Mouse (Mus musculus) embryonic facial prominence, embryonic 12.5 days (tissue): ENCODE results near the gene Neurog3. TPM values are rescaled to one million over a fixed set of nuclear protein-coding genes. Genes with fewer than 3 reads are reported as not detected.

Source experiments
- ATAC-seq: fragments of 200-750 bp; cut with Nextera tagmentation; 2 replicates; pipeline ENCODE4 v1.8.0; 2017; ENCODE audit not compliant: insufficient number of reproducible peaks, insufficient read depth, low FRiP score, low TSS enrichment
- H3K27ac ChIP-seq: fragments of 300-500 bp; sonication (generic); 2 replicates; pipeline ENCODE4 v1.5.1; 2016; ENCODE audit warnings: mild to moderate bottlenecking
- H3K27me3 ChIP-seq: fragments of 300-500 bp; sonication (generic); 2 replicates; pipeline ENCODE4 v1.6.1; 2016; ENCODE audit warnings: mild to moderate bottlenecking, moderate library complexity
- H3K36me3 ChIP-seq: fragments of 300-500 bp; sonication (generic); 2 replicates; pipeline ENCODE4 v1.6.1; 2016; ENCODE audit warnings: mild to moderate bottlenecking
- H3K4me1 ChIP-seq: fragments of 300-500 bp; sonication (generic); 2 replicates; pipeline ENCODE4 v1.6.1; 2016
- H3K4me2 ChIP-seq: fragments of 300-500 bp; sonication (generic); replicated peaks from 2 replicates; pipeline ENCODE4 v1.6.1; 2016; ENCODE audit warnings: mild to moderate bottlenecking, moderate library complexity
- H3K4me3 ChIP-seq: fragments of 300-500 bp; sonication (generic); 2 replicates; pipeline ENCODE4 v1.5.1; 2016; ENCODE audit warnings: mild to moderate bottlenecking
- H3K9ac ChIP-seq: fragments of 300-500 bp; sonication (generic); 2 replicates; pipeline ENCODE4 v1.6.1; 2016; ENCODE audit warnings: mild to moderate bottlenecking, moderate library complexity
- H3K9me3 ChIP-seq: fragments of 300-500 bp; sonication (generic); 2 replicates; pipeline ENCODE4 v1.6.1; 2016; ENCODE audit warnings: mild to moderate bottlenecking, moderate library complexity
- WGBS: fragments of 180-500 bp; shearing (Covaris S2); methylation state at CpG from one replicate; pipeline ENCODE4 v1.1.7; 2016; 5-methylcytosine and 5-hydroxymethylcytosine counted together
- polyA plus RNA-seq: library from polyadenylated mRNA; unstranded; fragments of >200 nt; fragmentation: Nextera tagmentation; extraction: Ambion mirVana; gene quantifications from 2 replicates; pipeline ENCODE4 v1.2.1, GENCODE M21; 2016

Gene Neurog3
- polyA plus RNA-seq, result 0.22 and 0.24 TPM in 2 replicates

DNA sequence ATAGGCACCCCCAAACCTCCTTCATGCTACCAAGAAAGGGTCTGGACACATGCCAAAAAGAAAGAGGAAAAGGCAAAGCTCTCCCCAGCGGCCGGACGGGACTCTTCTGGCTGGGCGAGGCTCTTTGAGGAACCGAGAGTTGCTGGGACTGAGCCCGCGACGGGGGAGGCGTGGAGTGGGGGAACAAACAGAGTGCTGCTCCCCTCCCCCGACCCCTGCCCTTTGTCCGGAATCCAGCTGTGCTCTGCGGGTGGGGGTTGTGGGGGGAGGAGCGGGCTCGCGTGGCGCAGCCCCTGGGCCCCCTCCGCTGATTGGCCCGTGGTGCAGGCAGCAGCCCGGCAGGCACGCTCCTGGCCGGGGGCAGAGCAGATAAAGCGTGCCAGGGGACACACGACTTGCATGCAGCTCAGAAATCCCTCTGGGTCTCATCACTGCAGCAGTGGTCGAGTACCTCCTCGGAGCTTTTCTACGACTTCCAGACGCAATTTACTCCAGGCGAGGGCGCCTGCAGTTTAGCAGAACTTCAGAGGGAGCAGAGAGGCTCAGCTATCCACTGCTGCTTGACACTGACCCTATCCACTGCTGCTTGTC is at the start of gene Neurog3:
Neurog3 (plus strand) TSS at position 400 of the 591 bp plus-strand sequence.
- H3K9me3 ChIP-seq, result no peaks in the 10 kb centered on the region
- H3K9ac ChIP-seq, result no peak within 1 kb of the TSS
- H3K27ac ChIP-seq, result no peak within 1 kb of the TSS

DNA sequence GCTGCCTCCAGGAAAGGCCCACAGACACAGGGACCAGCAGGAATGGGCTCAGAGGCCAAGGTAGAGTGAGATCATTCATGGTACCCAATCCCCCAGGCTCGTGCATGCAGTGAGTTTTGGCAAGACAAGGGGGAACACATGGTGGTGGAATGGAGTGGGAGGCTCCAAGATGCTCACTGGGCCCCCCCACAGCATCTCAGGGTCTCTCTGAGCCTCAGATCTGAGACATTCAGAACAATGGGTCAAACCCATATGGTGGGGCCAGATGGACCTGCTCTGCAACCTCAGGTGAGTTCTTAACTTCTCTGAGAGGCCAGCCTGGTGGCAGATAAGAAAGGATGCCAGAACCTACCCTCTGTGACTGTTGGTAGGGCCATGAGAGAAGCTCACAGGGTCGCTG is 46.8 kb upstream of the Neurog3 start:
- H3K4me2 ChIP-seq, result no peak overlapping the region
- H3K27ac ChIP-seq, result no peak overlapping the region
- 49% methylated on average over 2 of the region's 2 CpGs for WGBS
- H3K27me3 ChIP-seq, result no peaks in the 10 kb centered on the region
- no peaks in the 10 kb centered on the region for H3K4me1 ChIP-seq
- H3K36me3 ChIP-seq, result no peaks in the 10 kb centered on the region
- H3K9ac ChIP-seq, result no peak overlapping the region
- H3K9me3 ChIP-seq, result no peaks in the 10 kb centered on the region
- ATAC-seq, result no peak
- H3K4me3 ChIP-seq, result no peak overlapping the region

More for the DNA sequence above, at the start of gene Neurog3:
- H3K4me1 ChIP-seq, result peaks cover 19% of the 10 kb centered on the region
- peak within 1 kb of the TSS; percentile 33 for H3K4me3 ChIP-seq
- peaks cover 98% of the 10 kb centered on the region for H3K27me3 ChIP-seq
- under 1% methylated on average over 28 of the region's 29 CpGs for WGBS
- no peaks in the 10 kb centered on the region for H3K36me3 ChIP-seq
- no peak for ATAC-seq
- peak within 1 kb of the TSS; percentile 52 for H3K4me2 ChIP-seq

DNA sequence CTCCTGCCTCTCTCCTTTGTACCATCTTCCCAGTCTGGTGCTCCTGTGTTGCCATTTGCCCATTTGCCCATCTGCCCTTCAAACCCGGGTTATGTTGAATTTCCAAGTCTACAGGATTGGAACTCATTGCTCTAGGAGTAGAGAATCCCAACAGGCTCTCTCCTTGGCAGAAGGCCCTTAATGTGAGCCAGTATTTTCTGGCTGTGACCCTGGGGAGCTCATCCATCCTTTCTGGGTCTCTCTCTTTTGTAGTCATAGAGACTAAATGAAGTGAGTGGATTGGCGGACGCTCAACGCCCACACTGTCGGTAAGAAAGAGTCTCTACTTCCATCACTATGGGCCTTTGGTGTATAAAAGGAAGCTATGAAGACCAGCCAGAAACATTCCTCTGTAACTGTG is 46.1 kb upstream of the Neurog3 start:
- H3K27ac ChIP-seq, result no peak overlapping the region
- H3K27me3 ChIP-seq, result no peaks in the 10 kb centered on the region
- H3K4me3 ChIP-seq, result no peak overlapping the region
- ATAC-seq, result no peak
- no peak overlapping the region for H3K9ac ChIP-seq
- H3K4me2 ChIP-seq, result no peak overlapping the region
- WGBS, result 89% methylated on average over 5 of the region's 5 CpGs
- no peaks in the 10 kb centered on the region for H3K9me3 ChIP-seq
- no peaks in the 10 kb centered on the region for H3K36me3 ChIP-seq
- no peaks in the 10 kb centered on the region for H3K4me1 ChIP-seq

DNA sequence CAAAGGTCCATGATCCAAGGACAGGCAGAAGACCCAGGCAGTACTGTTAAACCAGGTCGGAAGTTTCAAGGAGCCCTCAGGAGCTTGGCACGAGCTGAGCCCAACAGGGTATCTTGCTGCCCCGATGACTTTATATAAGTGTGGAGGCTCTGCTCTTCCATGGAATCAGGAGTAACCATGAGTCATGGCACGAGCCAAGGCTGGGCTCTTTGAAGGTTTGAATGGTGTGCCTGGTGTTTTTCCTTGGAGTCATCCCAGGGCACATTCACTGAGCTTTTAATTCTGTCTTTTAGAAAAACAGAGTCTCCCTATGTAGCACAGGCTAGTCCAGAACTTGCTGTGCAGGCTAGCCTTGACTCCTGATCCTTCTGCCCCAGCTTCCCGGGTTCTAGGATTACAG is 44.5 kb upstream of the Neurog3 start:
- WGBS, result 84% methylated on average over 5 of the region's 5 CpGs
- Histone ChIP-seq H3K36me3 (no peaks in the 10 kb centered on the region), H3K4me3 (no peak overlapping the region), H3K27me3 (no peaks in the 10 kb centered on the region), H3K4me2 (no peak overlapping the region), H3K9me3 (no peaks in the 10 kb centered on the region), H3K4me1 (no peaks in the 10 kb centered on the region), H3K9ac (no peak overlapping the region), H3K27ac (no peak overlapping the region)
- ATAC-seq, result no peak

DNA sequence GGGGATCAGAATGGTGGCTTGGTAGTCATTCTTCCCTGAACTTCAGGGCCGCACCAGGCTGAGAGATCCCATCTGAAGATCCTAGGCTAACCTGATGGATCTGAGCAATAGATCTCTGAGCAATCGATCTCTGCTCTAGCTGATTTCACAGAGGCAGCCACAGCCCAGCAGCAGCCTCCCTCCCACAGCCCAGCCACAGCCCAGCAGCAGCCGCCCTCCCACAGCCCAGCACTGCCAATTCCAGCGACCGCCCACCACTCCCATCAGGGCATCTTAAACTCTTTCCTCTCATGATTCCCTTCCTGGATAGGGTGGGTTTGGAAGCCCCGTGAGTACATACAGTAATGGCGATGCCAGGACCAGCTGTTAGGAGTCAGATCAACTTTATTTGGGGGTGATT is 43.8 kb upstream of the Neurog3 start:
- no peaks in the 10 kb centered on the region for H3K36me3 ChIP-seq
- H3K9me3 ChIP-seq, result no peaks in the 10 kb centered on the region
- WGBS, result 63% methylated on average over 7 of the region's 7 CpGs
- no peaks in the 10 kb centered on the region for H3K27me3 ChIP-seq
- H3K4me1 ChIP-seq, result no peaks in the 10 kb centered on the region
- H3K4me3 ChIP-seq, result no peak overlapping the region
- H3K9ac ChIP-seq, result no peak overlapping the region
- ATAC-seq, result no peak
- H3K4me2 ChIP-seq, result no peak overlapping the region
- no peak overlapping the region for H3K27ac ChIP-seq

DNA sequence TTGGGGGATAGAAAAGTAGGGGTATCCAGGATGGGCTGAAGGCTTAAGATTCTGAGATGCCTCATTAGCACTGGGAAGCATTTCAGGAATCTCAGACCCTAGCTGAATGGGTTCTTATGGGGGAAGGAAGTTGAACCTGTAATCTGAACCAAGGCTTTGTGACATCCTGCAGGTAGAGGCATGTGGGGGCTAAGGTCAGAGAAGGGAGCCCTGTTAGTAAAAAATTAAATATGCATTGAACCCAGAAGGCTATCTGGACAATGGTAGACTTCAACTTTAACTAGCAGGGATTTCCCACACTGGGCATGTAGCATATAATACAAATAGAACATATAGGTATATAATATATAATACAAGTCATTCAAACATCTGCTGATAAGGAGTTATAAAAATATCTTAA is 43.4 kb upstream of the Neurog3 start:
- H3K36me3 ChIP-seq, result no peaks in the 10 kb centered on the region
- H3K4me1 ChIP-seq, result no peaks in the 10 kb centered on the region
- no peaks in the 10 kb centered on the region for H3K27me3 ChIP-seq
- no peak for ATAC-seq
- H3K27ac ChIP-seq, result no peak overlapping the region
- H3K9me3 ChIP-seq, result no peaks in the 10 kb centered on the region
- no peak overlapping the region for H3K4me3 ChIP-seq
- no peak overlapping the region for H3K9ac ChIP-seq
- no peak overlapping the region for H3K4me2 ChIP-seq

DNA sequence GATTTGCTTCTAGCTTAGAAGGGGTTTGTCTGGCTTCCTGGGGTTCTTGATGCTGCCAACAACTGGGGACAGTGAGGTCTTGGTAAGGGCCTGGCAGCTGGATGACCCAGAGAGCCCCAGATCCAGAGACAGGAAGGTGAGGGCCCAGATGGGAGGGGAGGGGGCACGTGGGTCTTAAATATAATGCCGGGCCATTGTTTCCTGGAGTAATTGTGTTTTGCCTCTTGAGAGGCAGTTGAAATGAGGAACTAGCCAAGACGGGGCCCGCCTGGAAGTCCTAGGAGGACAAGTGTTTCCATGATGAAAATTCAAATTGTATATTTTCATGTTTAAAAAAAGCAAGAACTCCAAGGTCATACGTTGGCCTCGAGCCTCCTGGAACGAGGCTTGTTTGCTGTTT is 39.0 kb upstream of the Neurog3 start:
- H3K27ac ChIP-seq, result no peak overlapping the region
- ATAC-seq, result no peak
- H3K9ac ChIP-seq, result no peak overlapping the region
- H3K27me3 ChIP-seq, result no peaks in the 10 kb centered on the region
- no peaks in the 10 kb centered on the region for H3K36me3 ChIP-seq
- no peak overlapping the region for H3K4me2 ChIP-seq
- WGBS, result 76% methylated on average over 7 of the region's 7 CpGs
- no peaks in the 10 kb centered on the region for H3K9me3 ChIP-seq
- H3K4me3 ChIP-seq, result no peak overlapping the region
- H3K4me1 ChIP-seq, result no peaks in the 10 kb centered on the region

DNA sequence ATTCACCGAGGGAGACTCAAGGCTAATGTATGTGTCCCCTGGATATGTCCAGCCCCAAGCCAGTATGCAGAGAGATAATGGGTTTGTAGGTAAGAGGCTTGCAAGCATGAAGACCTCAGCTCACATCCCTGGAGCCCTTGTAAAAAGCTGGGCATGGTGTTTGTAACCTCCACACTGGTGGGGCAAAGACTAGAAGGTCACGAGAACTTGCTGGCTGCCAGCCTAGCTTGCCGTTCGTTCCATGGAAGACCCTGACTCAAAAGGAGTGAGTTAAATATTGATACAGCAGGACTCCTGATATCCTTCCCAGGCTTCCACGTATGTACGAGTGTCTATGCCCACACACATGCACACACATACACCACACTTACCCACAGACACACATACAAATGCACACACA is 38.5 kb upstream of the Neurog3 start:
- Histone ChIP-seq H3K27ac (no peak overlapping the region), H3K4me3 (no peak overlapping the region), H3K36me3 (no peaks in the 10 kb centered on the region), H3K4me2 (no peak overlapping the region), H3K27me3 (no peaks in the 10 kb centered on the region), H3K9ac (no peak overlapping the region), H3K9me3 (no peaks in the 10 kb centered on the region), H3K4me1 (no peaks in the 10 kb centered on the region)
- ATAC-seq, result no peak
- WGBS, result 92% methylated on average over 6 of the region's 6 CpGs

DNA sequence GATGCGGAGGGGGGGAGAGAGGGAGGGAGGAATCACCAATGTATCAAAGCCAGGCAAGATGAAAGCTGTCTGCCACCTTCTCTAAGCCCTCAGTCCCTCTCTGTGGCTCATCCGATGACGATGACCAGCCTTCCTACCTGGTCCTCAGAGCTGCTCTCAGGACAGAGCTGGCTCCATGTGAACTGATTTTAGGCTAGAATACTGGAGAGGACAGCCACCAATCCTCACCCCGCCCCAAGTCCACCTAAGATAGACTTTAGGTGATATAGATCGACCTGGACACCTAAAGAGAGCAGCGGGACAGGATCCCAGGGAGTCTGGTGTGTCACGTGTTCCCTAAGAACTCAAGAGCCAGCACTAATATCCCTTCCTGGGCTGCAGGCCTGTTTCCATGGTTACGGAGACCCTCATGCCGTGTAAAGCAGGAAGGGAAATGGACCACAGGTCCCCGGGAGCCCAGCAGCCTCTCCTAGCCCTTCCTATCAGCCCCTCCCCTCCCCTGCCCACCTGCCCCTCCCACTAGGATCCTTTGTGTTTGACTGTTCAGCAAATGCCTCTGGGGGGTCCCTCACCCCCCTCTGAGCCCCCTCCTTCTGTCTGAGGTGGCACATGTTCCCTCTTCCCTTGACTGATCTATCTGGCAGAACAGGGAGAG is 33.0 kb upstream of the Neurog3 start:
- no peak overlapping the region for H3K27ac ChIP-seq
- H3K27me3 ChIP-seq, result 0 out of 2 replicates have a peak, but pooled peaks cover 5% of the 10 kb centered on the region
- no peaks in the 10 kb centered on the region for H3K9me3 ChIP-seq
- peaks cover 14% of the 10 kb centered on the region for H3K4me1 ChIP-seq
- H3K4me3 ChIP-seq, result no peak overlapping the region
- no peaks in the 10 kb centered on the region for H3K36me3 ChIP-seq
- WGBS, result 56% methylated on average over 10 of the region's 10 CpGs
- peak; percentile 52; the same call in 1 of the 2 replicates for ATAC-seq
- H3K9ac ChIP-seq, result no peak overlapping the region
- H3K4me2 ChIP-seq, result no peak overlapping the region

DNA sequence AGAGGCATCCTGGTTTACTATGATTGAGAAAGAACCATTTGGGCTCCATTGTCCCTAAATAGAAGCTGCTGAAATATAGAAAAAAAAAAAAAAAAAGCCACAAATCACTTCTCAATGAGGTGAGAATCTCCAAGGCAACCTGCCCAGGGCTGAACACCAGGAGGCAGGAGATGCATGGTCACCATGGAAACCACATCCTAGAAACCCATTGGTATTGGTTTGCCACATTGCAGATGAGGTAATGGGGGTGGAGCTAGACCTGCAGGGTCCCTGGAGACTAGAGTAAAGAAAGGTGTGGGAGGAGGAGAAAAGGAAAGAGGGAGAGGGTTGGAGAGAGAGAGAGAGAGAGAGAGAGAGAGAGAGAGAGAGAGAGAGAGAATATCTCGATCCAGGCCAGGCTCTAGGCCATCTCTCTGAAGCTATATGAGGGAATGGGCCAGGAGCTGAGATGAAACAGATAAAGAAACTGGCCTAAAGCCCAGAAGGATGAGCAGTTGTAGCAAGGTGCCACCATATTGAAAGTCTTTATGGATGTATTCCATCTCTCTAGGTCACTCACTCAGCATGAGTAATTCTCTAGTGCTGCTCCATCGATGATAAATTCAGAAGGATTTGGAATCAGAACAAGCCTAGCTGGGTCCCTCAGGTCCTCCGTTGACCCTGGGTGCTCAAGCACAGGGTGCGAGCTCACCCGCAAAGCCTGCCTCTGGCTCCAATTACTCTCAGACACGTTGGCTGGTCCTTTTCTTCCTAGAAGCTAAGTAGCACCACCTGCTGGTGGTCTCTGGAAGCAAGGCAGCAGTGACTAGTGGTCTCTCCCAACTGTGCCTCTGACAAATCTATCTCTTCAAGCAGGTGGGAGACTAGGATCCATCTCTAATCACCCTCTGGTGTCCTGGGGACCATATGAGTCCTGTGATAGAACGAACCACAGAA is 31.1 kb upstream of the Neurog3 start:
- no peak overlapping the region for H3K4me3 ChIP-seq
- H3K27me3 ChIP-seq, result peaks cover 8% of the 10 kb centered on the region; the same call in 1 of the 2 replicates
- ATAC-seq, result no peak
- H3K4me2 ChIP-seq, result 0 out of 2 replicates have a peak overlapping the region, but pooled peaks have one; percentile 3
- WGBS, result 10% methylated on average over 7 of the region's 7 CpGs
- no peak overlapping the region for H3K27ac ChIP-seq
- H3K36me3 ChIP-seq, result no peaks in the 10 kb centered on the region
- H3K4me1 ChIP-seq, result peaks cover 14% of the 10 kb centered on the region
- no peaks in the 10 kb centered on the region for H3K9me3 ChIP-seq
- H3K9ac ChIP-seq, result no peak overlapping the region

DNA sequence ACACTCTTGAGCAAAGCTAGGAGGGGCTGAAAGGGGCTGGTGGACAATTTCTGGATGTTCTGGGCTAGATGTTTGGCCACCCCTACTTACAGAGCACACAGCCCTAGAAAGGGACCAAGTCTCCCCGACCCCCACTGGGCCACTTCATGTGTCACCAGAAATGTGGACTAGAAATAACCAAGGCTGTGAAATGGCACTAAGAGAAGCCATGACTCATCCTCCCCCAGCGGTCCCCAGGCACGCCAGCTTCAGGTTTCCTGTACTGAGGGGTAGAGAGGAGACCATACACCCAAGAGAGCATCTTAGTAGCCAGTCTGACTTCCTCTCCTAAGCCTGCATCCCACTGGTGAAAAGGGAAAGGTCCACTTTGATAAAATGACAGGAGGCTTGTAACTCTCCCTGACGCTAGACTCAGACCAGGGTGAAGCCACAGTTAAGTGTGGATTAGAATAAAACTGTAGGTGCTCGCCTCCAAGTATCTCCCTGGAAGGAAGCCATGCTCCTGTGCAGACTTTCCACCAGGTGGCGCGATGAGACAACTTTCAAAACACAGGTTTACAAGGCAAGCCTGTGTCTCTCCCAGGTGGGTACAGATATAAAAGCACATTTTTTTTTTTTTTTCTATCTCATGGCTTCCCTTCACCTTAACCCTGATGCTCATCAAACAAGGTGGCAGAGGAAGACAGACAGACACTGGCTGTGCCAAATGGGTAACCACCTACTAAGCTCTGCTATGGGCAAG is 27.9 kb upstream of the Neurog3 start:
- peaks cover 32% of the 10 kb centered on the region for H3K27me3 ChIP-seq

More for the DNA sequence above, 27.9 kb upstream of the Neurog3 start:
- 31% methylated on average over 7 of the region's 7 CpGs for WGBS
- Histone ChIP-seq H3K4me3 (no peak overlapping the region), H3K9ac (no peak overlapping the region), H3K9me3 (no peaks in the 10 kb centered on the region), H3K36me3 (no peaks in the 10 kb centered on the region), H3K27ac (no peak overlapping the region), H3K4me1 (peaks cover 9% of the 10 kb centered on the region), H3K4me2 (no peak overlapping the region)
- no peak for ATAC-seq
